Mouse (Mus musculus): ENCODE results near the gene Lrig1. TPM values are rescaled to one million over a fixed set of nuclear protein-coding genes. Genes with fewer than 3 reads are reported as not detected.

Lrig1 gene
- polyA plus RNA-seq, 1 experiment from 2014 or later: 4.3 TPM

DNA sequence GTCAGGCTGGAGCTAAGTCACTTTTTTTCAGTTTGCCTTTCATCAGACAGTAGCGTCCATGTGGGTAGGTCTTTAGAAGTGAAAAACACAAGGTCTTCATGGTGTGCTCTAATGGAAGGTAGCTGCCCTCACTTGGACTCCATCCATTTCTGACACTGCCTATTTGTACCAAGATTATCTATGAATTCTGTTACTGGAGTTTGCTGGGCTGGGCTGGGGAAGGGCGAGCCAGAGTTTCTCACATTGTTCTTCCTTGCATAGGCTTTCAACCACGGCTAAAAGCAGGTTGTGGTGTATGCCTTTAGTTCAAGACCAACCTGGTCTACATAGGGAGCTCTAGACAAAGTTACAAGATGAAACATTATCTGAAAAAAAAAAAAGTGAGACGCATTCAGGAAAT lies 115.0 kb downstream of the Lrig1 start:
- H3K9me3 ChIP-seq (ENCODE audit: control insufficient read depth, low read length): no peaks in the 10 kb centered on the region
- DNase-seq (ENCODE audit: low spot score): no peak
- WGBS: 79% methylated on average over 4 of the region's 4 CpGs
- no peaks in the 10 kb centered on the region for H3K36me3 ChIP-seq (ENCODE audit: control insufficient read depth, insufficient read depth, low read length)
- H3K4me3 ChIP-seq (ENCODE audit: low read depth, low read length): no peak overlapping the region
- H3K27me3 ChIP-seq (replicated peaks; ENCODE audit: control insufficient read depth, insufficient read depth, low read length): no peaks in the 10 kb centered on the region
- no peak overlapping the region for H3K4me2 ChIP-seq
- ATAC-seq (replicated peaks; ENCODE audit: low FRiP score): no peak
- no peak overlapping the region for H3K27ac ChIP-seq (ENCODE audit: low read depth, low read length)
- no peak overlapping the region for H3K9ac ChIP-seq (ENCODE audit: low read depth, low read length)
- no peaks in the 10 kb centered on the region for H3K4me1 ChIP-seq (replicated peaks; ENCODE audit: control insufficient read depth, insufficient read depth, low read length)

DNA sequence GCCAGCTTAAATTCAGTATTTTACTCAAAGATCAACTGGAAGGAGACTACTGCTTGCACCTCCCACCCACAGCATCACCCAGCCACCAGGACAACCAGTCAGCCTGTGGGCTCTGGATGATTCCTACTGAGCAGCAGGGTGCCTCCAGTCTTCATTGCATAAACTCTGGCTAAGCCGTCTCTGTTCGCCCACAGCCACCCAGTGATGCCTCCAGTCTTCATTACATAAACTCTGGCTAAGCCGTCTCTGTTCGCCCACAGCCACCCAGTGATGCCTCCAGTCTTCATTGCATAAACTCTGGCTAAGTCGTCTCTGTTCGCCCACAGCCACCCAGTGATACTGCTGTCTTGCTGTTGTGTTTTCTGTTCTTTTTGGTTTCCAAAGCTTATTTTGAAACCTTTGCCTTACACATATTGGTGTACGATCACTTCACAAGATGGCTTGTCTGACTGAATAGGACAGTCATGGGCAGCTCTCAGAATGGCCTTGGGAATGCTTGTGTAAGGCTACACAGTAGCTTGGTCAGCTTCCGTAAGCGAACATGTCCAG lies 115.7 kb downstream of the Lrig1 start:
- no peak overlapping the region for H3K9ac ChIP-seq (ENCODE audit: low read depth, low read length)
- H3K4me1 ChIP-seq (replicated peaks; ENCODE audit: control insufficient read depth, insufficient read depth, low read length): no peaks in the 10 kb centered on the region
- no peak for DNase-seq (ENCODE audit: low spot score)
- H3K4me2 ChIP-seq: no peak overlapping the region
- ATAC-seq (replicated peaks; ENCODE audit: low FRiP score): no peak
- H3K36me3 ChIP-seq (ENCODE audit: control insufficient read depth, insufficient read depth, low read length): no peaks in the 10 kb centered on the region
- no peaks in the 10 kb centered on the region for H3K9me3 ChIP-seq (ENCODE audit: control insufficient read depth, low read length)
- H3K4me3 ChIP-seq (ENCODE audit: low read depth, low read length): no peak overlapping the region
- 83% methylated on average over 9 of the region's 9 CpGs for WGBS
- no peak overlapping the region for H3K27ac ChIP-seq (ENCODE audit: low read depth, low read length)
- H3K27me3 ChIP-seq (replicated peaks; ENCODE audit: control insufficient read depth, insufficient read depth, low read length): no peaks in the 10 kb centered on the region

DNA sequence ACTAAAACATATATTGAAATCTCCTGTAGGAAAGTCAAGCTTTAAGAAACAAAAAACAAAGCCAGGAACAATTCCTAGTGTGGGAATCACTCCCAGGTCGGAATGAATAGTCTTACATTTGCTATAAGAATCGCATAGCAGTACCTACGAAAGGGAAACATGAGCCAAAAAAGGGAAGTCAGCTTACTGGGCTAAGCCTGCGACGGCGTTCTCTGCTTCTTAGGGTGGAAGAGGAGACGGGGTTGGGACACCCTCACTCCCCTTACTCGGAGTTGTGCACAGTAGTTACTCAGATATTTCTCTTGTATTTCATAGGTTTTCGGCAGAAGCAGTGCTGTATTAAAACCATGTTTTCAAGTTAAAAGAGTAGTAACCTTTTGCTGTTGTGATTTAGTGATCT lies 117.9 kb downstream of the Lrig1 start:
- Histone ChIP-seq H3K36me3 (ENCODE audit: control insufficient read depth, insufficient read depth, low read length) (no peaks in the 10 kb centered on the region), H3K9me3 (ENCODE audit: control insufficient read depth, low read length) (no peaks in the 10 kb centered on the region), H3K4me3 (ENCODE audit: low read depth, low read length) (no peak overlapping the region), H3K27ac (ENCODE audit: low read depth, low read length) (no peak overlapping the region), H3K9ac (ENCODE audit: low read depth, low read length) (no peak overlapping the region), H3K27me3 (replicated peaks; ENCODE audit: control insufficient read depth, insufficient read depth, low read length) (no peaks in the 10 kb centered on the region), H3K4me2 (no peak overlapping the region), H3K4me1 (replicated peaks; ENCODE audit: control insufficient read depth, insufficient read depth, low read length) (no peaks in the 10 kb centered on the region)
- ATAC-seq (replicated peaks; ENCODE audit: low FRiP score) (no peak), DNase-seq (ENCODE audit: low spot score) (no peak)
- 77% methylated on average over 9 of the region's 9 CpGs for WGBS

DNA sequence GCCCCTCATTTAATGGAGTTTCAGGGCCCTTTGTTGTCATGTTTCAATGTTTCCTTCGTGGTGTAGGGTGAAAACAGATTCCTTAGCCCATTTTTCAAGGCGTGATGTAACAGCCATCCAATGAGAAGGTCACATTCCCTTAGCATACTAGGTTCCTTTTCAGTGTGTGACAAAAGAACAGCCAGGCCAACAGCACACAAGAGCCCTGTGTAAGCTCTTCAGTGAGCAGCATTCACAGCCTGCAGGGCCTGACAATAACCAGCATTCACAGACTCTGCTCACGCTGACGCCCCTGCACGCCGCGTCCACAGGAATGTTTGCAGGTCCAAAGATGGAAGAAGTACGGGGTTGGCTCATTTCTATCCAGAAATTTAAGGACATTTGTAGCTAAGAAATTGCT lies 122.0 kb downstream of the Lrig1 start:
- DNase-seq (ENCODE audit: low spot score) (no peak), ATAC-seq (replicated peaks; ENCODE audit: low FRiP score) (no peak)
- Histone ChIP-seq H3K9me3 (ENCODE audit: control insufficient read depth, low read length) (no peaks in the 10 kb centered on the region), H3K9ac (ENCODE audit: low read depth, low read length) (no peak overlapping the region), H3K4me1 (replicated peaks; ENCODE audit: control insufficient read depth, insufficient read depth, low read length) (no peaks in the 10 kb centered on the region), H3K27me3 (replicated peaks; ENCODE audit: control insufficient read depth, insufficient read depth, low read length) (no peaks in the 10 kb centered on the region), H3K4me2 (no peak overlapping the region), H3K4me3 (ENCODE audit: low read depth, low read length) (no peak overlapping the region), H3K36me3 (ENCODE audit: control insufficient read depth, insufficient read depth, low read length) (no peaks in the 10 kb centered on the region), H3K27ac (ENCODE audit: low read depth, low read length) (no peak overlapping the region)
- WGBS: 87% methylated on average over 8 of the region's 8 CpGs

DNA sequence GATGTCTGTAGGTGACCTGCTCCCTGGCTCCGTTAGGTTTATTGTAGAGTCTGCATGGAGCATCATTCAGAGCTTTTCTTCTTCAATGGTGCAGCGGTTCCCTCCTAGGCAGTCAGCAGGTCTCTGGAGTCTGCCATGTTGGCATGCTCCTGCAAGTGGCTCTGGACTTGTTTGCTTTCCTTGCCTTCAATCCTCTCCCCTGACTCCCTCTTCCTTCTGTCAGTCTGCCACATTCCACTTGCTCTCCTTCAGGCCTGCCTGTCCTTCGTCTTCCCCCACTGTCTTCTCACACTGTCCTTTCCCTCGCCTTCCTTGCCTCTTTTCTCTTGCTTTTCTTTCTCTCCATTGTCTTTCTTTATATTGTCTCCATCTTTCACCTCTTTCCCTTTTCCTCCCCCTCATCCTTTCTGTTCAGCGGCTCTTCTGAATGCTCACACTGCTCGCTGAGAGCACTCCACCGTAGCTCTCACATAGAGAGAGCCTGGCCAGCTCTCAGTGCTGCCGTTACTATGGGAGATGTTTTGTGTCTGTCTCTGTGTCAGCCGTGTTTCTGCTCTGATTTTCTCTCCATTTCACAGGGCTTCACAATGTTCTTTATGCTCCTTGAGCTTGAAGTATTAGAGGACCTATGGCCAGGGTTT lies 124.3 kb downstream of the Lrig1 start:
- H3K4me2 ChIP-seq: no peak overlapping the region
- 83% methylated on average over 9 of the region's 9 CpGs for WGBS
- H3K9ac ChIP-seq (ENCODE audit: low read depth, low read length): no peak overlapping the region
- no peaks in the 10 kb centered on the region for H3K9me3 ChIP-seq (ENCODE audit: control insufficient read depth, low read length)
- H3K4me1 ChIP-seq (replicated peaks; ENCODE audit: control insufficient read depth, insufficient read depth, low read length): no peaks in the 10 kb centered on the region
- no peaks in the 10 kb centered on the region for H3K27me3 ChIP-seq (replicated peaks; ENCODE audit: control insufficient read depth, insufficient read depth, low read length)
- ATAC-seq (replicated peaks; ENCODE audit: low FRiP score) (no peak), DNase-seq (ENCODE audit: low spot score) (no peak)
- no peak overlapping the region for H3K4me3 ChIP-seq (ENCODE audit: low read depth, low read length)
- no peaks in the 10 kb centered on the region for H3K36me3 ChIP-seq (ENCODE audit: control insufficient read depth, insufficient read depth, low read length)
- no peak overlapping the region for H3K27ac ChIP-seq (ENCODE audit: low read depth, low read length)

DNA sequence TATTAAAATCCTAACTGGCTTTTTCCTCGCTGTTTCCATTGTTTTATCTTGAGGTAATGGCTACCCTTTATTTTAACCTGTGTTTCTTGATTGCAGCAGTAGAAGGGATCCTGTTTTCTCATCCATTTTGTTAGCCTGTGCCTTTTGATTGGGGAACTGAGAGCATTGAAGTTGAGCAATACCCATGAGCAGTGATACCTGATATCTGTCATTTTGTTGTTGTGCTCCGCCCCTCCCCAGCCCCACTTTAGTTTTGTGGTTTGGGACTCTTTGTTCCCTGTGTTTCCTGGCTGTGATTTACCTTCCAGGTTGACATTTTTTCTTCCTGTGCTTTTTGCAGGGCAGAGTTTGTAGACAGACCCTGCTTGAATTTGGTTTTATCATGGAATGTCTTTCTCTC lies 131.9 kb downstream of the Lrig1 start:
- DNase-seq (ENCODE audit: low spot score) (no peak), ATAC-seq (replicated peaks; ENCODE audit: low FRiP score) (no peak)
- no peak overlapping the region for H3K4me3 ChIP-seq (ENCODE audit: low read depth, low read length)
- H3K27ac ChIP-seq (ENCODE audit: low read depth, low read length): no peak overlapping the region
- H3K9ac ChIP-seq (ENCODE audit: low read depth, low read length): no peak overlapping the region
- no peaks in the 10 kb centered on the region for H3K36me3 ChIP-seq (ENCODE audit: control insufficient read depth, insufficient read depth, low read length)
- no peaks in the 10 kb centered on the region for H3K27me3 ChIP-seq (replicated peaks; ENCODE audit: control insufficient read depth, insufficient read depth, low read length)
- H3K4me2 ChIP-seq: no peak overlapping the region
- 82% methylated on average over 2 of the region's 2 CpGs for WGBS
- no peaks in the 10 kb centered on the region for H3K4me1 ChIP-seq (replicated peaks; ENCODE audit: control insufficient read depth, insufficient read depth, low read length)
- H3K9me3 ChIP-seq (ENCODE audit: control insufficient read depth, low read length): no peaks in the 10 kb centered on the region

DNA sequence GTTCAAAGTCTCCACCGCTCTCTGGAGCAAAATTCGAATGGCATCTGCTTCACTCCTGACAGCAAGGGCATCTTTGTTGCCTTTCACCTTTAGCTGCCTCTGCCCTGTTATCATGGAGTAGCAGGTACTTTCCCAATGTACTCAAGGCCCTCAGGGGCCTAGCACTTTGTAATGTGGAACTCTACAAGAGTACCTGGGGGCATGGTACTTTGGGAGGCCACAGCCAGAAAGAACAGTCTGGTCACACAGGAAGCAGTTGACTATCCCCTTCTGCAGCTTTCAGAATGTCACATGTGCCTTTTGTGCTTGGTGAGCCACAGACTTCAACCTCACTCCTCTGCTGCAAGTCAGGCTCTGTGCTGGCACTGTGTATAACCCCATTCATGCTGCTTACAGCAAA lies 134.2 kb downstream of the Lrig1 start:
- no peak overlapping the region for H3K4me3 ChIP-seq (ENCODE audit: low read depth, low read length)
- ATAC-seq (replicated peaks; ENCODE audit: low FRiP score): no peak

DNA sequence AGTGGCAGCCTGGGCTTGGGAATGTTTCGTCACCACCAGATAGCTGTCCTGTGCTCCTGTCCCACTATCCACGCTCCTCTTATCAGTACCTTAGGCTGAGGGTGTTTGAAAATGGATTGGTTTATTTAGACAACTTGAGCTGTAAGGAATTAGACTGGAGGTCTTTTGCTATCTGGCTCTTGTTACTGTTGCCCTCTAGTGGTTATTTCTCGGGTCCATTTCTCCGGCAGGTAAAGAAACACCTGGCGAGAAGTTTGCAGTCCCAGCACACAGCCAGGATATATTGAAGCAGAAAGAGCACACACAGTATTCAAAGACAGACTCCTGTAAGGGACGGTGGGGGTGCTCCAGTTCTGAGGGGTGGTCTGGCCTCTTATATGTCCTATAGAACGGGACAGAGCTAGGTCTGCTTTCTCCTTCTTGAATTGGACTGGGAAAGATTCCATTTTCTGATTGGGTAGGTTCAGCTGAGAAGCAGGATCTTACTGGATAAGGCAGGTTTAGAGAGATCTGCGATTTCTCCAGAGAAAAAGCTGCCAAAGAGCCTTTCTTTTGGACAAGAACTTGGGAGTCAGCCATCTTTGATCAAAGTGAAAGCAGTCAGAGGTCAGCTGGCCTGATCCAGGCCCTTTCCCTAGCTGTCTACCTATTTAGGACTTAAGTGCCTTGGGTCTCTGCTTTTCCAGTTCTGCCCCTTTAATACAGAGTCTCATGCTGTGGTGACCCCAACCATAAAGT lies 136.6 kb downstream of the Lrig1 start:
- H3K27ac ChIP-seq (ENCODE audit: low read depth, low read length): no peak overlapping the region

More for the DNA sequence above, 134.2 kb downstream of the Lrig1 start:
- no peak overlapping the region for H3K9ac ChIP-seq (ENCODE audit: low read depth, low read length)
- H3K4me1 ChIP-seq (replicated peaks; ENCODE audit: control insufficient read depth, insufficient read depth, low read length): no peaks in the 10 kb centered on the region
- no peak for DNase-seq (ENCODE audit: low spot score)
- H3K27me3 ChIP-seq (replicated peaks; ENCODE audit: control insufficient read depth, insufficient read depth, low read length): no peaks in the 10 kb centered on the region
- H3K36me3 ChIP-seq (ENCODE audit: control insufficient read depth, insufficient read depth, low read length): no peaks in the 10 kb centered on the region
- no peaks in the 10 kb centered on the region for H3K9me3 ChIP-seq (ENCODE audit: control insufficient read depth, low read length)
- WGBS: 93% methylated on average over 2 of the region's 2 CpGs
- no peak overlapping the region for H3K4me2 ChIP-seq
- H3K27ac ChIP-seq (ENCODE audit: low read depth, low read length): no peak overlapping the region

DNA sequence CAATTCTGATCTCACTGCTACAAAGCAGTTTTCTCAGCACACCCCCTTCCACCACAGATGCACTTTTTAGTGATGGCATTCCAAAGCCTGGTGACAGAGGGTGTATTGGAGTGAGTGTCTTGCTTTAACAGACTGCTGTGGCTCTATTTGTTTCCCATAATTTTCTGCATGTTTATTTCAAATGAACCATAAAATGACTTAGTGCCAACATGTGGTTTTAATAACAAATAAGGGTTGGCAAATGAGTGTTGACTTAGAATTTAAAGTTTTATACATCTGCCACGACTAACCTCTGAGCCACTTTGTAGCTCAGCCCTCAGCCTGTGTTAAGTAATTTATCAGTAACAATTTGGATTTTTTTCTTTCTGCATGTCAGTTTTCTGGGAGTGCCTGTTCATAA lies 138.6 kb downstream of the Lrig1 start:
- H3K36me3 ChIP-seq (ENCODE audit: control insufficient read depth, insufficient read depth, low read length): no peaks in the 10 kb centered on the region
- H3K27ac ChIP-seq (ENCODE audit: low read depth, low read length): no peak overlapping the region
- H3K9me3 ChIP-seq (ENCODE audit: control insufficient read depth, low read length): no peaks in the 10 kb centered on the region
- H3K4me1 ChIP-seq (replicated peaks; ENCODE audit: control insufficient read depth, insufficient read depth, low read length): no peaks in the 10 kb centered on the region
- H3K9ac ChIP-seq (ENCODE audit: low read depth, low read length): no peak overlapping the region
- H3K27me3 ChIP-seq (replicated peaks; ENCODE audit: control insufficient read depth, insufficient read depth, low read length): no peaks in the 10 kb centered on the region
- H3K4me2 ChIP-seq: no peak overlapping the region
- no peak overlapping the region for H3K4me3 ChIP-seq (ENCODE audit: low read depth, low read length)
- ATAC-seq (replicated peaks; ENCODE audit: low FRiP score) (no peak), DNase-seq (ENCODE audit: low spot score) (no peak)
- WGBS: 62% methylated on average over 1 of the region's 1 CpGs

More for the DNA sequence above, 136.6 kb downstream of the Lrig1 start:
- Histone ChIP-seq H3K36me3 (ENCODE audit: control insufficient read depth, insufficient read depth, low read length) (no peaks in the 10 kb centered on the region), H3K27me3 (replicated peaks; ENCODE audit: control insufficient read depth, insufficient read depth, low read length) (no peaks in the 10 kb centered on the region), H3K4me2 (no peak overlapping the region), H3K4me1 (replicated peaks; ENCODE audit: control insufficient read depth, insufficient read depth, low read length) (no peaks in the 10 kb centered on the region), H3K9ac (ENCODE audit: low read depth, low read length) (no peak overlapping the region), H3K9me3 (ENCODE audit: control insufficient read depth, low read length) (no peaks in the 10 kb centered on the region), H3K4me3 (ENCODE audit: low read depth, low read length) (no peak overlapping the region)
- no peak for ATAC-seq (replicated peaks; ENCODE audit: low FRiP score)
- no peak for DNase-seq (ENCODE audit: low spot score)
- 51% methylated on average over 8 of the region's 8 CpGs for WGBS
